Mouse (Mus musculus) heart, adult 9 months (tissue): ENCODE results near the gene Lix1.
A peak's percentile ranks its signal among the peaks of the same experiment; 100 is the strongest.

Source experiments
- DNase-seq, 2 experiments: peaks; one replicate each; pipeline ENCODE4 v3.0.0; 2022; ENCODE audit warnings: low spot score in 2 of 2

The Lix1 gene

GRCm38 (mm10) chr17:17402222-17403004 is at the start of gene Lix1:
TSS of gene Lix1 (plus strand) at chr17:17402672.
- peak; percentile 5 to 8 for DNase-seq

GRCm38 (mm10) chr17:17373550-17373917 is 28.9 kb upstream of the Lix1 start:
- no peak for DNase-seq

GRCm38 (mm10) chr17:17373918-17374910 is 28.3 kb upstream of the Lix1 start, which contains the start of gene Riok2:
TSS of gene Riok2 (plus strand) at chr17:17374309.
- DNase-seq, result peak; percentile 96 to 98

- DNase-seq, result no peak
Measured at GRCm38 (mm10) chr17:17375581-17375980, 26.9 kb upstream of the Lix1 start.

GRCm38 (mm10) chr17:17383703-17384102 is 18.8 kb upstream of the Lix1 start:
- no peak for DNase-seq

- no peak for DNase-seq
Measured at GRCm38 (mm10) chr17:17384502-17384901, 18.0 kb upstream of the Lix1 start.

GRCm38 (mm10) chr17:17386117-17386516 is 16.4 kb upstream of the Lix1 start:
- DNase-seq, result no peak

- DNase-seq, result no peak
Measured at GRCm38 (mm10) chr17:17391823-17392222, 10.6 kb upstream of the Lix1 start.

- DNase-seq, result no peak
Measured at GRCm38 (mm10) chr17:17392863-17393262, 9.6 kb upstream of the Lix1 start.

- DNase-seq, result no peak
Measured at GRCm38 (mm10) chr17:17393300-17393699, 9.2 kb upstream of the Lix1 start.

GRCm38 (mm10) chr17:17394336-17394735 is 8.1 kb upstream of the Lix1 start:
- DNase-seq, result peak; percentile 20 to 61

- DNase-seq, result no peak
Measured at GRCm38 (mm10) chr17:17396869-17397268, 5.6 kb upstream of the Lix1 start.

GRCm38 (mm10) chr17:17398664-17399063 is 3.8 kb upstream of the Lix1 start:
- DNase-seq, result no peak

GRCm38 (mm10) chr17:17403038-17403437 is 566 bp downstream of the Lix1 start:
- DNase-seq, result no peak

- DNase-seq, result no peak
Measured at GRCm38 (mm10) chr17:17403578-17404112, 1.2 kb downstream of the Lix1 start.

- DNase-seq, result no peak
Measured at GRCm38 (mm10) chr17:17404811-17405544, 2.5 kb downstream of the Lix1 start.

GRCm38 (mm10) chr17:17405606-17406005 is 3.1 kb downstream of the Lix1 start:
- no peak for DNase-seq

- DNase-seq, result no peak
Measured at GRCm38 (mm10) chr17:17408137-17408536, 5.7 kb downstream of the Lix1 start.

GRCm38 (mm10) chr17:17408720-17409478 is 6.4 kb downstream of the Lix1 start:
- no peak for DNase-seq

- DNase-seq, result no peak
Measured at GRCm38 (mm10) chr17:17409601-17410000, 7.1 kb downstream of the Lix1 start.

- no peak for DNase-seq
Measured at GRCm38 (mm10) chr17:17411443-17411842, 9.0 kb downstream of the Lix1 start.
